Mouse (Mus musculus): ENCODE measurements around the gene 4930556J24Rik. TPM values are rescaled to one million over a fixed set of nuclear protein-coding genes. Genes with fewer than 3 reads are reported as not detected.
"Not testable (repeated sequence)": the region's sequence is repeated elsewhere in the genome, so short reads cannot be mapped to it uniquely, and the experiment has no call there.

4930556J24Rik gene
- polyA plus RNA-seq, 1 experiment from 2014 or later = not detected

- peak overlapping the region; percentile 85 for H3K9ac ChIP-seq (replicated peaks; ENCODE audit: low read length)
- H3K27ac ChIP-seq (replicated peaks; ENCODE audit: low read depth, low read length) = no peak overlapping the region
- no peaks in the 10 kb centered on the region for H3K4me1 ChIP-seq (ENCODE audit: control insufficient read depth, insufficient read depth, low read length)
- H3K4me2 ChIP-seq (ENCODE audit: low read depth, low read length) = peak overlapping the region; percentile 40
- H3K4me3 ChIP-seq (ENCODE audit: low read depth, low read length) = peak overlapping the region; percentile 81
- no peaks in the 10 kb centered on the region; the same call in 1 of the 2 replicates for H3K36me3 ChIP-seq (replicated peaks; ENCODE audit: control insufficient read depth, insufficient read depth, low read depth, low read length)
- DNase-seq (ENCODE audit: low spot score) (no peak), ATAC-seq (replicated peaks; ENCODE audit: insufficient number of reproducible peaks, low FRiP score, low TSS enrichment, low read depth) (0 out of 2 replicates have a peak, but pooled peaks have one; percentile 8)
- no peaks in the 10 kb centered on the region for H3K27me3 ChIP-seq (ENCODE audit: control insufficient read depth, insufficient read depth, low read length)
- WGBS = 17% methylated on average over 11 of the region's 11 CpGs
- no peaks in the 10 kb centered on the region for H3K9me3 ChIP-seq (replicated peaks; ENCODE audit: control insufficient read depth, low read length)
These were observed 12.0 kb downstream of the 4930556J24Rik start for GRCm38 (mm10) chr11:3964416-3965172.

DNA sequence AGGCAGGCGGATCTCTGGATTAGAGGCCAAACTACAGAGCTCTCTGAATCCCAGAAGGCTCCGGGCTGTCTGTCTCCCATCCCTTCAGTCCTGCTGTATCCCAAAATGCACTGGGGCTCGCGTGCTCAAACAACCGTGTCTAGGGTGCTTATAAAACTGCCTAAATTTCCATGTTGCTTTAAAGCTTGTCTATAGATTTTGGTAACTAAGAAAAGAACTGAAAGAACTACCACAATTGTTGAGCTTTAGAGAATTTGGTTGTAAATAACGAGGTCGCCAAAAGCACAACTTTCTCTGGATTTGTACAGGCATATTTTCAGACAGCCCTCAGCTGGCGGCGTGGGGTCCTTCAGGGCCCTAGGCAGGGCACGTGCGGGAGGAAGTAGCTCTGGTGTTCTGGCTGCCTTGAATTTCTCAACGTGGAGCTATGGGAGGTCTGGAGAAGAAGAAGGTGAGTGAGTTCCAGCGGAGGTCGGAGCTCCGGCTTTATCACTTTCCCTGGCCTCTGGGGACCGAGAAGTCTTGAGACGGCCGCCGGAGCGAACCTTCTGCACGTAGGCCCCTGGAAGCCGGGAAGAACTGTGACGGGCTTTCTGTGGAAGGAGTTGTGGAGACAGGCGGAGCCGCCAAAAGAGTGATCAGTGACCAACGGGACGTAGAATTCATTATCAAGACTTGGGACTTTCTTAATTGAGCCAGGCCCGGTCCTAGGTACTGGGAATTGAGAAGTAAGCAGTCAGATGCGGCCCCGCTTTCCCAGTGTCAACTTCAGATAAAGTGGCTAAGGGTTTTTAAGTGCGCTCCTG, 12.8 kb downstream of the 4930556J24Rik start, which contains the start of gene Pes1:
Gene Pes1 (plus strand): TSS at position 366 of the 806 bp plus-strand sequence.
- under 1% methylated on average over 31 of the region's 31 CpGs for WGBS
- ATAC-seq (replicated peaks; ENCODE audit: insufficient number of reproducible peaks, low FRiP score, low TSS enrichment, low read depth) = peak; percentile 85
- Histone ChIP-seq H3K4me1 (ENCODE audit: control insufficient read depth, insufficient read depth, low read length) (no peaks in the 10 kb centered on the region), H3K9ac (replicated peaks; ENCODE audit: low read length) (peak within 1 kb of the TSS; percentile 85), H3K27ac (replicated peaks; ENCODE audit: low read depth, low read length) (no peak within 1 kb of the TSS), H3K36me3 (replicated peaks; ENCODE audit: control insufficient read depth, insufficient read depth, low read depth, low read length) (no peaks in the 10 kb centered on the region), H3K4me3 (ENCODE audit: low read depth, low read length) (peak within 1 kb of the TSS; percentile 81), H3K27me3 (ENCODE audit: control insufficient read depth, insufficient read depth, low read length) (no peaks in the 10 kb centered on the region), H3K9me3 (replicated peaks; ENCODE audit: control insufficient read depth, low read length) (no peaks in the 10 kb centered on the region), H3K4me2 (ENCODE audit: low read depth, low read length) (peak within 1 kb of the TSS; percentile 40)
- peak; percentile 87 for DNase-seq (ENCODE audit: low spot score)

DNA sequence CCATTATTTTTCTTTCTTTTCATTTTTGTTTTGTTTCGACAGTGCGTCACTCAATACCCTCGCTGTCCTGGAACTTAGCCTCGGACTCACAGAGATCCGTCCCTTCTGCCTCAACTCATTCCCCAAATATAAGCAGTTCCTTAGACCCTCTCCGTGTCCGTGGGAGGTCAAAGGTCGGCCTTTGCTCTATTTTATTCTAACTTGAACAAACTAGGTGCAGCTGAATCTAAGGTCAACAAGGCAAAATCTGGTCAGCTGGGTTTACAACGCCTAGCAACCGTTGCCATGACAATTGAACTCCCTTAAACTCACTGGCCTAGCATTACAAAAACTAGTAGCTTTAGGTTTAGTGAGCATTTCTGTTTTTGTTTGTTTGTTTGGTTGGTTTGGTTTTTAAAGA, 13.4 kb downstream of the 4930556J24Rik start:
- Histone ChIP-seq H3K9ac (replicated peaks; ENCODE audit: low read length) (peak overlapping the region; percentile 85), H3K4me2 (ENCODE audit: low read depth, low read length) (peak overlapping the region; percentile 28; the same call in 1 of the 2 replicates), H3K9me3 (replicated peaks; ENCODE audit: control insufficient read depth, low read length) (no peaks in the 10 kb centered on the region), H3K4me1 (ENCODE audit: control insufficient read depth, insufficient read depth, low read length) (no peaks in the 10 kb centered on the region), H3K27ac (replicated peaks; ENCODE audit: low read depth, low read length) (no peak overlapping the region), H3K36me3 (replicated peaks; ENCODE audit: control insufficient read depth, insufficient read depth, low read depth, low read length) (no peaks in the 10 kb centered on the region), H3K4me3 (ENCODE audit: low read depth, low read length) (peak overlapping the region; percentile 81; the same call in 1 of the 2 replicates), H3K27me3 (ENCODE audit: control insufficient read depth, insufficient read depth, low read length) (no peaks in the 10 kb centered on the region)
- DNase-seq (ENCODE audit: low spot score) (no peak), ATAC-seq (replicated peaks; ENCODE audit: insufficient number of reproducible peaks, low FRiP score, low TSS enrichment, low read depth) (no peak)
- WGBS = 80% methylated on average over 10 of the region's 10 CpGs

- DNase-seq (ENCODE audit: low spot score) = no peak
- Histone ChIP-seq H3K9me3 (replicated peaks; ENCODE audit: control insufficient read depth, low read length) (no peaks in the 10 kb centered on the region), H3K27ac (replicated peaks; ENCODE audit: low read depth, low read length) (no peak overlapping the region), H3K4me1 (ENCODE audit: control insufficient read depth, insufficient read depth, low read length) (no peaks in the 10 kb centered on the region), H3K4me2 (ENCODE audit: low read depth, low read length) (no peak overlapping the region), H3K36me3 (replicated peaks; ENCODE audit: control insufficient read depth, insufficient read depth, low read depth, low read length) (no peaks in the 10 kb centered on the region), H3K9ac (replicated peaks; ENCODE audit: low read length) (no peak overlapping the region), H3K27me3 (ENCODE audit: control insufficient read depth, insufficient read depth, low read length) (no peaks in the 10 kb centered on the region), H3K4me3 (ENCODE audit: low read depth, low read length) (no peak overlapping the region)
- 68% methylated on average over 3 of the region's 3 CpGs for WGBS
- ATAC-seq (replicated peaks; ENCODE audit: insufficient number of reproducible peaks, low FRiP score, low TSS enrichment, low read depth) = no peak
These were observed 14.8 kb downstream of the 4930556J24Rik start for GRCm38 (mm10) chr11:3961761-3962160.

GRCm38 (mm10) chr11:3960901-3961300, 15.7 kb downstream of the 4930556J24Rik start:
- Histone ChIP-seq H3K27me3 (ENCODE audit: control insufficient read depth, insufficient read depth, low read length) (no peaks in the 10 kb centered on the region), H3K27ac (replicated peaks; ENCODE audit: low read depth, low read length) (no peak overlapping the region), H3K4me1 (ENCODE audit: control insufficient read depth, insufficient read depth, low read length) (no peaks in the 10 kb centered on the region), H3K36me3 (replicated peaks; ENCODE audit: control insufficient read depth, insufficient read depth, low read depth, low read length) (no peaks in the 10 kb centered on the region), H3K4me2 (ENCODE audit: low read depth, low read length) (no peak overlapping the region), H3K4me3 (ENCODE audit: low read depth, low read length) (no peak overlapping the region), H3K9ac (replicated peaks; ENCODE audit: low read length) (no peak overlapping the region), H3K9me3 (replicated peaks; ENCODE audit: control insufficient read depth, low read length) (no peaks in the 10 kb centered on the region)
- 62% methylated on average over 2 of the region's 2 CpGs for WGBS
- DNase-seq (ENCODE audit: low spot score) (no peak), ATAC-seq (replicated peaks; ENCODE audit: insufficient number of reproducible peaks, low FRiP score, low TSS enrichment, low read depth) (no peak)

DNA sequence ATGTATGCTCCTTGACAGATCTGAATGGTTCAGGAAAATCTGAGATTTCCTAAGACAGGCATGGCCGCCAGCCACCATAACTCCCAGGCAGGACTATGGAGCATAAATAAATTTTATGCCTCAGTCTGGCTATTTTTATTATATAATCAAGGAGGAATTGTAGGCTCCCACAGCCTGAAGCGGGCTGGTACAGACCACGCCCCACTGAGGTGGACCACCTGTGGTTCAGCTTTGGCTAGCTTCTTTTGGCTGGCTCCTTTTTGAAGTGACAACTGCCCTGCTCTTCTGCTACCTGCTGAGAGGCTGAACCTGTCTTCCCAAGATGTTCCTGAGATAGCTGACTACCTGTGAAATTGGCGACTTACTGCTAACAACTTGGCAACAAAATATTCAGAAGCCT, 21.2 kb downstream of the 4930556J24Rik start:
- not testable (repeated sequence) for H3K9ac ChIP-seq (replicated peaks; ENCODE audit: low read length); H3K4me1 ChIP-seq (ENCODE audit: control insufficient read depth, insufficient read depth, low read length); H3K27me3 ChIP-seq (ENCODE audit: control insufficient read depth, insufficient read depth, low read length); H3K9me3 ChIP-seq (replicated peaks; ENCODE audit: control insufficient read depth, low read length); H3K4me3 ChIP-seq (ENCODE audit: low read depth, low read length); ATAC-seq (replicated peaks; ENCODE audit: insufficient number of reproducible peaks, low FRiP score, low TSS enrichment, low read depth); H3K27ac ChIP-seq (replicated peaks; ENCODE audit: low read depth, low read length); H3K36me3 ChIP-seq (replicated peaks; ENCODE audit: control insufficient read depth, insufficient read depth, low read depth, low read length); H3K4me2 ChIP-seq (ENCODE audit: low read depth, low read length); DNase-seq (ENCODE audit: low spot score)
- WGBS = 76% methylated on average over 4 of the region's 4 CpGs

GRCm38 (mm10) chr11:3954876-3955275, 21.7 kb downstream of the 4930556J24Rik start:
- H3K9me3 ChIP-seq (replicated peaks; ENCODE audit: control insufficient read depth, low read length); H3K27me3 ChIP-seq (ENCODE audit: control insufficient read depth, insufficient read depth, low read length); H3K9ac ChIP-seq (replicated peaks; ENCODE audit: low read length); H3K4me2 ChIP-seq (ENCODE audit: low read depth, low read length); DNase-seq (ENCODE audit: low spot score); ATAC-seq (replicated peaks; ENCODE audit: insufficient number of reproducible peaks, low FRiP score, low TSS enrichment, low read depth); H3K4me3 ChIP-seq (ENCODE audit: low read depth, low read length); H3K27ac ChIP-seq (replicated peaks; ENCODE audit: low read depth, low read length); H3K4me1 ChIP-seq (ENCODE audit: control insufficient read depth, insufficient read depth, low read length); H3K36me3 ChIP-seq (replicated peaks; ENCODE audit: control insufficient read depth, insufficient read depth, low read depth, low read length): not testable (repeated sequence)
- WGBS = 76% methylated on average over 5 of the region's 5 CpGs

- Histone ChIP-seq H3K36me3 (replicated peaks; ENCODE audit: control insufficient read depth, insufficient read depth, low read depth, low read length) (no peaks in the 10 kb centered on the region), H3K9me3 (replicated peaks; ENCODE audit: control insufficient read depth, low read length) (no peaks in the 10 kb centered on the region), H3K9ac (replicated peaks; ENCODE audit: low read length) (no peak overlapping the region), H3K27me3 (ENCODE audit: control insufficient read depth, insufficient read depth, low read length) (no peaks in the 10 kb centered on the region), H3K4me1 (ENCODE audit: control insufficient read depth, insufficient read depth, low read length) (no peaks in the 10 kb centered on the region), H3K4me2 (ENCODE audit: low read depth, low read length) (no peak overlapping the region), H3K4me3 (ENCODE audit: low read depth, low read length) (no peak overlapping the region), H3K27ac (replicated peaks; ENCODE audit: low read depth, low read length) (no peak overlapping the region)
- DNase-seq (ENCODE audit: low spot score) (no peak), ATAC-seq (replicated peaks; ENCODE audit: insufficient number of reproducible peaks, low FRiP score, low TSS enrichment, low read depth) (no peak)
- 21% methylated on average over 1 of the region's 1 CpGs for WGBS
These were observed 30.2 kb downstream of the 4930556J24Rik start for GRCm38 (mm10) chr11:3946386-3946785.
